Mouse (Mus musculus): Measurements from ENCODE around the gene Tdp2.
A peak's percentile ranks its signal among the peaks of the same experiment; 100 is the strongest.
"Not testable (repeated sequence)": the region's sequence is repeated elsewhere in the genome, so short reads cannot be mapped to it uniquely, and the experiment has no call there.

The Tdp2 gene

GRCm38 (mm10) chr13:24825587-24825986, 5.9 kb upstream of the Tdp2 start:
- no peak for DNase-seq

GRCm38 (mm10) chr13:24826116-24826515, 5.4 kb upstream of the Tdp2 start:
- no peak for DNase-seq

GRCm38 (mm10) chr13:24830756-24831352, 625 bp upstream of the Tdp2 start:
- peak in 1 of 2 experiments; percentile 26 for DNase-seq

GRCm38 (mm10) chr13:24832131-24832810, 792 bp downstream of the Tdp2 start:
- no peak for DNase-seq

DNA sequence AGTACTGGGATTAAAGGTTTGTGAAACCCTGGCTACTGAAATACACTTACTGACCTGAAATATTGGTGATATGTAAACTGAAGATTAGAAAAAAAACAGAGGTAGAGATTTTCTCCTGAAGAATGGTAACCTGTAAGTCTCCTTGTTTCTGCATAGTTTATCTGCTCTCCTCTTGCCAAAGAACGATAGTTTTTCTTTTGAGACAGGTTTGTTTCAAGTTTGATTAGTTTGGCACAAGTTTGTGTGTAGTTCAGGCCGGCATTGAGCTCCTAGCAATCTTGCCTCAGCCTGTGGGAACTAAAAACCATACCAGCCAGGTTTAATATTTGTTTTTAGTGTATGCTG, 1.3 kb downstream of the Tdp2 start:
- no peak for DNase-seq

DNA sequence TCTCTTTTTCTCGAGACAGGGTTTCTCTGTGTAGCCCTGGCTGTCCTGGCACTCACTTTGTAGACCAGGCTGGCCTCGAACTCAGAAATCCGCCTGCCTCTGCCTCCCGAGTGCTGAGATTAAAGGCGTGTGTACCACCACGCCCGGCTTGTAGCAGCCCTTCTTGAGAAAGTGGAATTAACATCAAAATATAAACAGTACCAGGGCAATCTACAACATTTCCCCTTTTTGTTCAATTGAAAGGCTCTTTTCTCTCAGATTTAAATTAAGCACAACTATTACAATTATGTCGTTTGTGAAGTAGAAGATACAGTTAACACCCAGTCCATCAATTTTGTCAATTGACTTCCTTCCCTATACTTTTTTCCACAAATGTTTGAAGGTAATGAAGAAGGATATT, 6.3 kb downstream of the Tdp2 start:
- DNase-seq: not testable (repeated sequence)

DNA sequence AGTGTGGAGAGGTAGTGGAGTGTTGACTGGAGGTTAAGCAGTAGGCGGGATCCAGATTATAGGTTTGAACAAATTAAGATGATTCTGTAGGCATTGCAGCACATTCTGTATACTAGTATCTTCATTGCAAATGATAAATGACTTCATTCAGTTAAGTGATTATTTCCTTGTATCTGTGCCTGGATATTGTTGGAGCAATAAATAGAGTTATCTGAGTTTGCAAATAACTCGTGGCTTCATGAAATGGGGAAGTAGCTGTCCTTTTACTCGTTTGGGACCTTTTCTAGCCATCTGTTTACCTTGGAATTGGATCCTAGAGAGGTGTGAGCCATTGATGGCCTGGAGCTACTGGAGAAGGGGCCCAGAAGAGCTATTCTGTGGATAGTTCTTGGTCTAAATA, 8.4 kb downstream of the Tdp2 start:
- no peak for DNase-seq

DNA sequence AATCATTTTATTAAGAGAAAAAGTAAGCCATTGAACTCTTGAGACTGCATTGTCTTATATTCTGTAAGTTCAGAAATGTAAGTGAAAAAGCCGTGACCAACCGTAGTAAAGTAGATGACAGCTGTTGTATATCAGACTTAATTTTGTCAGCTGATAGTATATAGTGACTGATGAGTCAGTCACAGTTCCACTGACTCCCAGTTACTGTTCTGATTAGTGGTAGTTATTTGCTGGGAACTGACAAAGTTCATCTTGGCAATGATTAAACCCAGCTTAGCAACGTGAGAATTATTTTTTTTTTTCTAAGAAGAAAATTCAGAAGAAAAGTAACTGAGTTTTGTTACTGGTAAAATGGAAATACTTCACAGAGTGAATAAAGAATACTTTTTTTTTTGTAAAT, 10.2 kb downstream of the Tdp2 start:
- DNase-seq: no peak

- peak; percentile 54 for DNase-seq
Observed at GRCm38 (mm10) chr13:24844983-24845955, 13.8 kb downstream of the Tdp2 start, which contains the start of gene D130043K22Rik. D130043K22Rik (plus strand) TSS chr13:24845135.

- DNase-seq: no peak
Observed at GRCm38 (mm10) chr13:24849318-24849717, 17.8 kb downstream of the Tdp2 start.

DNA sequence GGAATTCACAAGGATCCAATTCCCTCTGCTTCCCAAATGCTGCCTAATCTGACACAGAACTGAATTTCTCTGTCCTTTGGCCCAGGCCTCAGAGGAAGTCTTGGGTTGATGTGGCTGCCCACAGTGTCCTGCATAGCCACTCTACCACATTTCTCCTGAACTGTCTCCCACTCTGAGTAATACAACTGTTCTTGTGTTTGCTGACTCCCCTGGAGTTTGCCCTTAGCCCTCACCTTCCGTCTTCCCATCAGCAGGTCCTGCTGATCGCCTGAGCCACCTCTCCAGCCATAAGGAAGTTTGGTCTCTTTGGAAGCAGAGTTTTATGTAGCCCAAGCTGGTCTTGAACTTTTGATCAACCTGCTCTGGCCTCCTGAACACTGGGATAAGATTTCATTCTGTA, 20.5 kb downstream of the Tdp2 start:
- DNase-seq: no peak

- no peak for DNase-seq
Observed at GRCm38 (mm10) chr13:24852570-24852969, 21.1 kb downstream of the Tdp2 start.

DNA sequence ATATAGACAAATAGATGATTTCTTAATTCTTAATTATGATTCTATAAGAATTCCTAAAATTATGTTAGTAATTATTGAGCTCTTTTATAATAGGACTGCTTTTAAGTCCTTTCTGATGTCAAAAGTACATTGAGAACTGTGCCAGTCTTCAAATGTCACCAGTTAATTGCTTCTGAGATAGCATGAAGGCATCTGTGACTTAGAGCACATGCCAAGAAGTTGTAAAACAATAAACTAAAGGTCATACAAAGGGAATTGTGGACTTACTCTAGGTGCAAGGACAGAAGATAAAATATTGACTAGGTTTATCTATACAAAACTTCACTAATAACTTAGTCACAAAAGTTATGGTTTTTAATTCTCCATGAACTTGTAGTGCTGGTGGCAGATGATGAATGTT, 27.6 kb downstream of the Tdp2 start:
- no peak for DNase-seq

- no peak for DNase-seq
Observed at GRCm38 (mm10) chr13:24861084-24861483, 29.6 kb downstream of the Tdp2 start.

DNA sequence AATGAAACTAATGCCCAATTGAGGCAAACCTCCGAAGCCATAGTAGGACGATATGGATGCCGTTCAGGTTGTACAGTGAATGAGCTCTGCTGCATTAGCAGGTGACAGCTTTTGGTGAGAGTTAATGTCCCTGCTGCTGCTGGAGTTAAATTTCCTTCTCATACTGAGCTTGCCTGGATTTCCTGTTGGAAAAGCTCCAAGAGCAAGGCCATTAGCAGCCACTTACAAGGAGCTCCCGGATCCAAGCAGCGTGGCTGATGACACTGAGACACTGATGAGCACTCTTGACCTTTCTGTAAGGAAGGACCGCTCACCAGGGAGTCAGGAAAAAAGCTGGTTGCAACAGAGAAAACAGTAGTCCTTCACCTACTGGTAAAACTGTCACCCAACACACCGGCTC, 30.5 kb downstream of the Tdp2 start:
- DNase-seq: no peak

- DNase-seq: peak; percentile 75 to 76
Observed at GRCm38 (mm10) chr13:24862520-24862919, 31.0 kb downstream of the Tdp2 start.

DNA sequence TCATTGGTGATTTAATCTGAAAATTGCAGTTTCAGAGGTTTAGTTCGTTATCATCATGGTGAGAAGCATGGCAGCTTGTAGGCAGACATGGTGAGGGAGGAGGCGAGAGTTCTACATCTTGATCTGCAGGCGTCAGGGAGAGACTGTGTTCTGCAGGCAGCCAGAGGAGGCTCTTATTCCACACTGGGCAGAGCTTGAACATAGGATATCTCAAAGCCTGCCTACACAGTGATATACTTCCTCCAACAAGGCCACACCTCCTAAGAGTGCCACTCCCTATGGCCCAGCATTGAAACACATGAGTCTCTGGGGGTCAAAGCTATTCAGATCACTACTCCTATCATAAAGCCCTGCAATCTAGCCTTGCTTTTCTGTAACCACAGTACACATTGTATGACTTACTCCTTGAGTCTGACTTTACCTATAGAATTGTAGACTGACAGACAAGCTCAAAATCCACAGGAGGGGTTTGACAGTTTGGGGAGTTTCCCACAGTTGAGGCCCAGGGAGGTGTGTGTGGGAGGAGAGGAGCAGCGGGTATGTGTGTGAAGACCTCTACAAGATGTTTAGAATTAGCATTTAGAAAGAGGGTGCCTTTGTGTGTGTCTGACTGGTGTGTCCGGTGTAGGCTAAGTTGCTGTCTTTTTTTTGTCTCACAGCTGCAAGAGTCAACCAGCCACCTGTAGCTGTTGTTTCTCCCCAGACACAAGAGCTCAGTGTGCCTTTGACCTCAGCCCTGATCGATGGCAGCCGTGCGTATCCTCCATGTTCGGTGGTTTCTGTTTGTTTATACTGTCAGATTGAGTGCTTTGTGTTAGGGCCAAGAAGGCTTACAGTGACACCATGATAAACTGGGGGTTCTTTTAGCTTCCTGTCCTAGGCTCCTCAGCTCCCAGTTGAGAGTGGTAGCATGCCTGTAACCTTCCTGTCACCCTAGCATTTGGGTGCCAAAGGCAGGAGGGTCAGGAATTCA, 35.2 kb downstream of the Tdp2 start:
- DNase-seq: no peak

DNA sequence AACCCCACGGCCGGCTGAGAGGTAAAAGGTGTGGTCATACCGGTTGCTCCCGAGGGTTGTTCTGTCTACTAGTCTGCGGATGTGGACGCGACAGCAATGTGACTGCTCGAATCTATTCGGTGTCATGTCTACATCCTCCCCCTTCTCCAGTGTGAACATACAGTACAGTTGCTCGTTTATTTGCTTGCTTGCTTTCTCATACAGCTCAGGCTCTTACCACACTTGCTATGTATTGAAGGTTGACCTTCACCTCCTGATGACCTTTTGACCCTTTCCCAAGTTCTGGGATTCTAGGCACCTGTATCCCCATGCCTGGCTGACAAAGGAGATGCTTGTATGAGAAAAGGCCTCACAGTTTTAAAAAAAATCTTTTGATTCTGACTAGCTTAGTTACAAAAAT, 36.3 kb downstream of the Tdp2 start:
- no peak for DNase-seq

- no peak for DNase-seq
Observed at GRCm38 (mm10) chr13:24868233-24868632, 36.8 kb downstream of the Tdp2 start.

GRCm38 (mm10) chr13:24879359-24880040, 48.0 kb downstream of the Tdp2 start:
- no peak for DNase-seq

- no peak for DNase-seq
Observed at GRCm38 (mm10) chr13:24880208-24880607, 48.7 kb downstream of the Tdp2 start.

- DNase-seq: no peak
Observed at GRCm38 (mm10) chr13:24880704-24881103, 49.2 kb downstream of the Tdp2 start.

Measured in B cell, adult 2 months (primary cell).